In genomic region chr13:63253147-63253546, GRCm38 (mm10) we compare ENCODE assay signal across 10 mouse cellular contexts.
A peak's percentile ranks its signal among the peaks of the same experiment; 100 is the strongest.
DNase-seq lines count a peak whose midpoint lies in the region; ATAC-seq and TF ChIP-seq lines count a peak whose summit lies in the region.
"Had no signal": no experiment of that assay in that cellular context is flagged by ENCODE, and none has a peak within 500 bp of the region (broad histone marks: within the 10 kb centered on the region; RNA-seq: fewer than 3 reads in every experiment).

No protein-coding gene starts in this region.

- H3K36me3 ChIP-seq in kidney, embryonic 16.5 days (ENCODE audit: insufficient read depth, low read length) = peaks cover 11% of the 10 kb centered on the region
- H3K36me3 ChIP-seq in G1E (replicated peaks) = peaks cover 81% of the 10 kb centered on the region
- peaks cover 48% of the 10 kb centered on the region for H3K36me3 ChIP-seq in limb, embryonic 14.5 days (ENCODE audit: control insufficient read depth, insufficient read depth, low read length)
- no peaks in the 10 kb centered on the region for H3K36me3 ChIP-seq in hindbrain, embryonic 11.5 days (ENCODE audit: control insufficient read depth, insufficient read depth, low read length)
- H3K36me3 ChIP-seq: forebrain, embryonic 15.5 days had no signal

- no peaks in the 10 kb centered on the region for H3K9me3 ChIP-seq in kidney, embryonic 16.5 days (ENCODE audit: low read length)
- H3K9me3 ChIP-seq in G1E (replicated peaks) = no peaks in the 10 kb centered on the region
- H3K9me3 ChIP-seq in limb, embryonic 14.5 days (ENCODE audit: control insufficient read depth, low read length) = no peaks in the 10 kb centered on the region; the same call in 1 of the 2 replicates
- no peaks in the 10 kb centered on the region for H3K9me3 ChIP-seq in hindbrain, embryonic 11.5 days (ENCODE audit: control insufficient read depth, low read length)
- H3K9me3 ChIP-seq: forebrain, embryonic 15.5 days had no signal

- TF ChIP-seq POLR2A in limb, embryonic 14.5 days (IDR thresholded peaks at IDR 0.05; ENCODE audit: borderline replicate concordance, extremely low read depth, insufficient read depth, insufficient read length) = no peak

- H3K4me3 ChIP-seq in kidney, embryonic 16.5 days (ENCODE audit: low read length) = no peak overlapping the region
- no peak overlapping the region for H3K4me3 ChIP-seq in G1E (ENCODE audit: low read depth, low read length)
- H3K4me3 ChIP-seq in limb, embryonic 14.5 days (replicated peaks; ENCODE audit: low read length) = no peak overlapping the region
- no peak overlapping the region for H3K4me3 ChIP-seq in hindbrain, embryonic 11.5 days (ENCODE audit: low read depth, low read length)
- H3K4me3 ChIP-seq: forebrain, embryonic 15.5 days had no signal

- no peak for TF ChIP-seq CTCF in G1E (IDR thresholded peaks at IDR 0.05; ENCODE audit: low read depth, low read length)

- DNase-seq in kidney, postnatal 14 days = no peak
- DNase-seq in G1E (ENCODE audit: low spot score) = peak; percentile 16
- peak; percentile 34 for DNase-seq in adipocyte (ENCODE audit: low spot score)
- DNase-seq in limb, embryonic 14.5 days (ENCODE audit: low spot score) = no peak
- DNase-seq in retina, postnatal 1 day = no peak
- no peak for DNase-seq in hindbrain, embryonic 11.5 days (ENCODE audit: low spot score)
- DNase-seq: cerebellum, postnatal 10 days had no signal

- peak overlapping the region; percentile 45; the same call in 1 of the 2 replicates for H3K27ac ChIP-seq in kidney, embryonic 16.5 days (ENCODE audit: low read length)
- peak overlapping the region; percentile 3; the same call in 1 of the 2 replicates for H3K27ac ChIP-seq in limb, embryonic 14.5 days (replicated peaks; ENCODE audit: low read depth, low read length)
- no peak overlapping the region for H3K27ac ChIP-seq in hindbrain, embryonic 11.5 days (ENCODE audit: low read depth, low read length)
- H3K27ac ChIP-seq: forebrain, embryonic 15.5 days; hindbrain, postnatal 0 days had no signal

- WGBS in kidney, embryonic 16.5 days = 49% methylated on average over 5 of the region's 5 CpGs
- 59% methylated on average over 5 of the region's 5 CpGs for WGBS in limb, embryonic 14.5 days
- 91% methylated on average over 5 of the region's 5 CpGs for WGBS in hindbrain, embryonic 11.5 days

- H3K9ac ChIP-seq in kidney, embryonic 16.5 days (replicated peaks; ENCODE audit: low read length) = no peak overlapping the region
- H3K9ac ChIP-seq in limb, embryonic 14.5 days (ENCODE audit: low read depth, low read length, severe bottlenecking) = no peak overlapping the region
- H3K9ac ChIP-seq in hindbrain, embryonic 11.5 days (ENCODE audit: low read depth, low read length) = no peak overlapping the region
- H3K9ac ChIP-seq: forebrain, embryonic 15.5 days had no signal

- ATAC-seq in kidney, embryonic 16.5 days (ENCODE audit: low FRiP score, low TSS enrichment) = no peak
- ATAC-seq in G1E (ENCODE audit: extremely low read depth, insufficient number of reproducible peaks, low FRiP score, poor library complexity, severe bottlenecking) = peak; percentile 45
- ATAC-seq in limb, embryonic 14.5 days (ENCODE audit: low FRiP score, low read depth) = no peak
- ATAC-seq in hindbrain, embryonic 11.5 days (ENCODE audit: low FRiP score) = no peak
- ATAC-seq: forebrain, embryonic 15.5 days; hindbrain, postnatal 0 days had no signal

- peaks cover 89% of the 10 kb centered on the region for H3K4me1 ChIP-seq in kidney, embryonic 16.5 days (ENCODE audit: insufficient read depth, low read length)
- peaks cover 10% of the 10 kb centered on the region for H3K4me1 ChIP-seq in G1E (ENCODE audit: insufficient read depth, low read depth, low read length)
- H3K4me1 ChIP-seq in limb, embryonic 14.5 days (ENCODE audit: control insufficient read depth, insufficient read depth, low read length) = peaks cover 79% of the 10 kb centered on the region
- H3K4me1 ChIP-seq in hindbrain, embryonic 11.5 days (replicated peaks; ENCODE audit: control insufficient read depth, insufficient read depth, low read length) = no peaks in the 10 kb centered on the region; the same call in 1 of the 2 replicates

- no peaks in the 10 kb centered on the region for H3K27me3 ChIP-seq in kidney, embryonic 16.5 days (ENCODE audit: insufficient read depth, low read length)
- H3K27me3 ChIP-seq in G1E (ENCODE audit: insufficient read depth, low read length) = no peaks in the 10 kb centered on the region
- no peaks in the 10 kb centered on the region for H3K27me3 ChIP-seq in limb, embryonic 14.5 days (ENCODE audit: control insufficient read depth, insufficient read depth, low read length)
- no peaks in the 10 kb centered on the region for H3K27me3 ChIP-seq in hindbrain, embryonic 11.5 days (ENCODE audit: control insufficient read depth, insufficient read depth, low read length)
- H3K27me3 ChIP-seq: forebrain, embryonic 15.5 days had no signal

- no peak overlapping the region for H3K4me2 ChIP-seq in kidney, embryonic 16.5 days (replicated peaks; ENCODE audit: low read depth, low read length)
- H3K4me2 ChIP-seq in limb, embryonic 14.5 days (replicated peaks; ENCODE audit: low read depth, low read length, severe bottlenecking) = no peak overlapping the region
- no peak overlapping the region for H3K4me2 ChIP-seq in hindbrain, embryonic 11.5 days (replicated peaks; ENCODE audit: low read depth, low read length)
- H3K4me2 ChIP-seq: forebrain, embryonic 15.5 days had no signal

Comparison
In these comparisons a context has a peak if more than half of its experiments do, and no peak if none do; other contexts are left out.
1. DNase-seq: peak in G1E (single experiment) and adipocyte (single experiment); none in kidney, postnatal 14 days (single experiment), limb, embryonic 14.5 days (single experiment), retina, postnatal 1 day (single experiment) and hindbrain, embryonic 11.5 days (single experiment).